Mouse (Mus musculus) forebrain, embryonic 12.5 days (tissue): ENCODE data around the gene Bcat1. TPM values are rescaled to one million over a fixed set of nuclear protein-coding genes. Genes with fewer than 3 reads are reported as not detected.

Experiments
- polyA plus RNA-seq: library from polyadenylated mRNA; unstranded; fragments of >200 nt; fragmentation: Nextera tagmentation; extraction: Ambion mirVana; gene quantifications from 2 replicates; pipeline ENCODE4 v1.2.1, GENCODE M21; 2016

The Bcat1 gene
- polyA plus RNA-seq, 1 experiment from 2014 or later, result 98.9 TPM

Other genes with a start within 250 kb of the Bcat1 start
- 0.88 and 1.0 TPM in 2 replicates for gene Lrmp, start 39.5 kb upstream of the Bcat1 start, polyA plus RNA-seq
- 0.82 and 0.89 TPM in 2 replicates for gene Casc1, start 134.8 kb upstream of the Bcat1 start, polyA plus RNA-seq
- 33.8 and 34.0 TPM in 2 replicates for gene Etfrf1, start 134.9 kb upstream of the Bcat1 start, polyA plus RNA-seq
- 134 and 139 TPM in 2 replicates for gene Kras, start 174.1 kb upstream of the Bcat1 start, polyA plus RNA-seq